In the genomic region with DNA sequence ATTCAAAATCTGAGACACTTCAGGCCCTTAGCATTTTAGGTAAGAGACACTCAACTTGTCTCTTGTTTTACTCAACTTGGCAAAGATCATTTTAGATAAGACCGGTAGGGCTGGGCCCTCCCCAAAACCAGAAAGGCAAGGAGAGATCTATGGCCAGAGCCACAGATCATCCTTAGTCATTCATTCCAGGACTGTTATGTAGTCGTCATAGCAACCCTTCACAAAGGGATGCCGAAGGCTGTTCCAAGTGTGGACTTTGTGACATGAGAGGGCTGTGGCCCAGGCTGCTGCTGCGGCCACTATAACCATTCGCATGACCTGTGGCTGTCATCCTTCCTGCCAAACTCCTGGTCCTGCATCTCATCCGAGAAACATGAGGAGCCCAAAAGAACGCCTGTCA, we compare ENCODE assay signal across 31 mouse cellular contexts. TPM values are rescaled to one million over a fixed set of nuclear protein-coding genes. Genes with fewer than 3 reads are reported as not detected.
DNase-seq lines count a peak whose midpoint lies in the region; ATAC-seq and TF ChIP-seq lines count a peak whose summit lies in the region.
"Had no signal": no experiment of that assay in that cellular context is flagged by ENCODE, and none has a peak within 500 bp of the region (broad histone marks: within the 10 kb centered on the region; RNA-seq: fewer than 3 reads in every experiment).

No protein-coding gene starts in this region.

- H3K4me2 ChIP-seq in liver, embryonic 13.5 days = no peak overlapping the region
- no peak overlapping the region for H3K4me2 ChIP-seq in liver, postnatal 0 days (ENCODE audit: low read depth, low read length)
- H3K4me2 ChIP-seq: embryonic facial prominence, embryonic 13.5 days; forebrain, embryonic 15.5 days; heart, embryonic 11.5 days; hindbrain, embryonic 13.5 days; liver, embryonic 12.5 days; lung, embryonic 14.5 days; neural tube, embryonic 15.5 days had no signal

- H3K9ac ChIP-seq in liver, embryonic 13.5 days = no peak overlapping the region
- no peak overlapping the region for H3K9ac ChIP-seq in liver, postnatal 0 days (replicated peaks)
- H3K9ac ChIP-seq: embryonic facial prominence, embryonic 13.5 days; forebrain, embryonic 15.5 days; hindbrain, embryonic 13.5 days; liver, embryonic 12.5 days; lung, embryonic 14.5 days; neural tube, embryonic 15.5 days had no signal

- WGBS in liver, embryonic 13.5 days (ENCODE audit: insufficient replicate concordance) = 71% methylated on average over 7 of the region's 7 CpGs
- WGBS in liver, postnatal 0 days (ENCODE audit: insufficient replicate concordance) = 71% methylated on average over 7 of the region's 7 CpGs
- WGBS in macrophage (ENCODE audit: missing documents) = 98% methylated on average over 5 of the region's 7 CpGs

- H3K27ac ChIP-seq in liver, embryonic 13.5 days = no peak overlapping the region
- no peak overlapping the region for H3K27ac ChIP-seq in liver, postnatal 0 days (ENCODE audit: low read depth)
- peak overlapping the region; percentile 98 for H3K27ac ChIP-seq in macrophage
- H3K27ac ChIP-seq: embryonic facial prominence, embryonic 13.5 days; forebrain, embryonic 10.5 days; forebrain, embryonic 15.5 days; gastrocnemius, adult 2 months; hindbrain, embryonic 13.5 days; liver, embryonic 12.5 days; neural tube, embryonic 15.5 days had no signal

- no peak for TF ChIP-seq CTCF in liver, postnatal 0 days (IDR thresholded peaks at IDR 0.05; ENCODE audit: low read depth)

- H3K9me3 ChIP-seq in liver, embryonic 13.5 days (replicated peaks) = no peaks in the 10 kb centered on the region
- H3K9me3 ChIP-seq in liver, postnatal 0 days (ENCODE audit: low read length) = no peaks in the 10 kb centered on the region
- H3K9me3 ChIP-seq: embryonic facial prominence, embryonic 13.5 days; forebrain, embryonic 10.5 days; forebrain, embryonic 15.5 days; liver, embryonic 12.5 days; neural tube, embryonic 15.5 days had no signal

- no peak overlapping the region for H3K4me3 ChIP-seq in liver, embryonic 13.5 days (replicated peaks)
- H3K4me3 ChIP-seq in liver, postnatal 0 days (ENCODE audit: low read depth, low read length) = no peak overlapping the region
- peak overlapping the region; percentile 64 for H3K4me3 ChIP-seq in macrophage (ENCODE audit: inconsistent target)
- H3K4me3 ChIP-seq: embryonic facial prominence, embryonic 13.5 days; forebrain, embryonic 10.5 days; forebrain, embryonic 15.5 days; gastrocnemius, adult 2 months; hindbrain, embryonic 13.5 days; liver, embryonic 12.5 days; neural tube, embryonic 15.5 days had no signal

- peaks cover 11% of the 10 kb centered on the region for H3K4me1 ChIP-seq in liver, embryonic 13.5 days (replicated peaks)
- peaks cover 26% of the 10 kb centered on the region for H3K4me1 ChIP-seq in liver, postnatal 0 days (ENCODE audit: insufficient read depth)
- H3K4me1 ChIP-seq: embryonic facial prominence, embryonic 13.5 days; forebrain, embryonic 15.5 days; hindbrain, embryonic 13.5 days; liver, embryonic 12.5 days; neural tube, embryonic 15.5 days had no signal

- H3K36me3 ChIP-seq in liver, embryonic 13.5 days = no peaks in the 10 kb centered on the region
- H3K36me3 ChIP-seq in liver, postnatal 0 days (replicated peaks; ENCODE audit: insufficient read depth, low read length) = peaks cover 42% of the 10 kb centered on the region
- H3K36me3 ChIP-seq in macrophage (ENCODE audit: inconsistent target) = peaks cover 39% of the 10 kb centered on the region
- H3K36me3 ChIP-seq: embryonic facial prominence, embryonic 13.5 days; forebrain, embryonic 10.5 days; forebrain, embryonic 15.5 days; hindbrain, embryonic 13.5 days; liver, embryonic 12.5 days; neural tube, embryonic 15.5 days had no signal

- no peaks in the 10 kb centered on the region for H3K27me3 ChIP-seq in liver, embryonic 13.5 days
- H3K27me3 ChIP-seq in liver, postnatal 0 days (ENCODE audit: insufficient read depth, low read length) = no peaks in the 10 kb centered on the region
- H3K27me3 ChIP-seq: embryonic facial prominence, embryonic 13.5 days; forebrain, embryonic 15.5 days; hindbrain, embryonic 13.5 days; liver, embryonic 12.5 days; neural tube, embryonic 15.5 days had no signal

- peak; percentile 48 for ATAC-seq in liver, embryonic 13.5 days (ENCODE audit: low read depth)
- ATAC-seq in liver, postnatal 0 days = no peak
- ATAC-seq in activated CD4-positive, CD25-positive, alpha-beta regulatory T cell, adult 4 months = no peak
- ATAC-seq: forebrain, embryonic 15.5 days; intestine, postnatal 0 days; liver, embryonic 12.5 days had no signal

- no peak for DNase-seq in liver, embryonic 13.5 days
- DNase-seq in liver, postnatal 0 days = no peak
- DNase-seq in CD4-positive helper T cell, adult 2 months (ENCODE audit: low read depth, low spot score) = peak; percentile 66
- peak; percentile 10 for DNase-seq in R1 (ENCODE audit: low read depth, low spot score)
- DNase-seq in cerebellum, postnatal 14 days = no peak
- DNase-seq: adrenal gland, postnatal 25 days; cerebellum, adult 18-20 months; cerebellum, postnatal 10 days; gastrocnemius, adult 2 months; gastrocnemius, postnatal 36 days; heart, adult 18-20 months; heart, postnatal 36 days; kidney, adult 9 months; kidney, postnatal 14 days; lung, embryonic 14.5 days; lung, postnatal 14 days; midbrain, embryonic 14.5 days; right cerebral cortex, postnatal 25 days; spleen, adult 18-20 months; thymus, adult 2 months; thymus, postnatal 4 days had no signal

- H3K79me2 ChIP-seq in macrophage (ENCODE audit: inconsistent target) = peaks cover 97% of the 10 kb centered on the region

- TF ChIP-seq EP300 in liver, postnatal 0 days (IDR thresholded peaks at IDR 0.05; ENCODE audit: low read depth) = no peak

RNA-seq across cellular contexts. Expression of gene Pik3ap1, which starts 54.5 kb away (rescaled TPM):
- 5.3 and 6.7 TPM in 2 replicates for polyA plus RNA-seq in liver, embryonic 13.5 days (2015; fragmentation: Nextera tagmentation; extraction: Ambion mirVana)
- polyA plus RNA-seq in liver, postnatal 0 days (2015; fragmentation: Nextera tagmentation; extraction: Ambion mirVana) = 17.1 and 21.8 TPM in 2 replicates
- total RNA-seq in macrophage (2018; cell fraction: chromatin; rRNA removed) = 1,000 to 10,000 TPM in 4 of 26 experiments, 100 to 1,000 TPM in 22; 407 to 1,215 (median 770) TPM
- 1,000 to 10,000 TPM in 2 of 26 experiments, 100 to 1,000 TPM in 24; 359 to 1,029 (median 645) TPM for total RNA-seq in macrophage (2018; cell fraction: cytosol; rRNA removed)
- 100 to 1,000 TPM; 383 to 992 (median 819) TPM for total RNA-seq in macrophage (2018; cell fraction: nucleus; rRNA removed)
- 244 to 547 TPM (median 285 TPM) in 3 replicates for polyA plus RNA-seq in macrophage (2018)
- polyA plus RNA-seq in activated CD4-positive, CD25-positive, alpha-beta regulatory T cell, adult 4 months (2017; shearing (Covaris generic)) = 1 to 10 TPM; 1.6 to 2.7 TPM

Comparison
In these comparisons a context has a peak if more than half of its experiments do, and no peak if none do; other contexts are left out.
1. DNase-seq: peak in CD4-positive helper T cell, adult 2 months (single experiment) and R1 (single experiment); none in liver, embryonic 13.5 days (single experiment), liver, postnatal 0 days (single experiment) and cerebellum, postnatal 14 days (0 of 2).
2. RNA of gene Pik3ap1, which starts 54.5 kb away (polyA plus RNA-seq): 244 to 547 TPM in macrophage; 17.1 to 21.8 TPM in liver, postnatal 0 days, 5.3 to 6.7 TPM in liver, embryonic 13.5 days and 1.6 to 2.7 TPM in activated CD4-positive, CD25-positive, alpha-beta regulatory T cell, adult 4 months; every median in the first group is over 10 times any median in the second.